Mouse (Mus musculus) ES-Bruce4 (cell line): Measurements from ENCODE around the gene Lhfpl3. TPM values are rescaled to one million over a fixed set of nuclear protein-coding genes. Genes with fewer than 3 reads are reported as not detected.
"Not testable (repeated sequence)": the region's sequence is repeated elsewhere in the genome, so short reads cannot be mapped to it uniquely, and the experiment has no call there.

Source experiments
- H3K27ac ChIP-seq: 2 replicates; pipeline ENCODE4 v1.5.1; 2012; ENCODE audit warnings: low read length, inconsistent platforms; ENCODE audit not compliant: insufficient read depth
- H3K27me3 ChIP-seq: 2 replicates; pipeline ENCODE4 v1.6.1; 2012; ENCODE audit warnings: mild to moderate bottlenecking, low read length, inconsistent platforms; ENCODE audit not compliant: control insufficient read depth, poor library complexity, insufficient read depth, severe bottlenecking
- H3K36me3 ChIP-seq: 2 replicates; pipeline ENCODE4 v1.6.1; 2012; ENCODE audit warnings: inconsistent platforms, mild to moderate bottlenecking, low read length, moderate library complexity; ENCODE audit not compliant: control insufficient read depth, poor library complexity, insufficient read depth, severe bottlenecking
- H3K4me1 ChIP-seq: one replicate; pipeline ENCODE4 v1.8.1; 2011; ENCODE audit warnings: low read length; ENCODE audit not compliant: control insufficient read depth, insufficient read depth
- H3K4me3 ChIP-seq: 2 replicates; pipeline ENCODE4 v1.5.1; 2011; ENCODE audit warnings: low read depth, mild to moderate bottlenecking, low read length
- H3K9ac ChIP-seq: 2 replicates; pipeline ENCODE4 v1.6.1; 2012; ENCODE audit warnings: low read depth, mild to moderate bottlenecking, inconsistent platforms; ENCODE audit not compliant: poor library complexity, severe bottlenecking
- H3K9me3 ChIP-seq: replicated peaks from 2 replicates; pipeline ENCODE4 v1.6.1; 2012; ENCODE audit warnings: mild to moderate bottlenecking, low read length, inconsistent platforms; ENCODE audit not compliant: control insufficient read depth, poor library complexity, insufficient read depth, severe bottlenecking
- CTCF ChIP-seq: IDR thresholded peaks from one replicate; pipeline ENCODE4 v1.8.1; 2011; ENCODE audit warnings: low read depth, low read length
- EP300 ChIP-seq: IDR thresholded peaks from 2 replicates; pipeline ENCODE4 v1.6.1; 2011; ENCODE audit warnings: low read depth, low read length; ENCODE audit not compliant: insufficient read depth
- POLR2A ChIP-seq: IDR thresholded peaks from one replicate; pipeline ENCODE4 v1.8.1; 2011; ENCODE audit warnings: low read length; ENCODE audit not compliant: insufficient read depth
- polyA plus RNA-seq: library from polyadenylated mRNA; stranded (reverse); fragments of >200 nt; gene quantifications from 2 replicates; pipeline ENCODE4 v1.2.4, GENCODE M21; 2011; ENCODE audit warnings: low read depth; ENCODE audit not compliant: missing spikeins, insufficient read depth, insufficient read length

The Lhfpl3 gene
- polyA plus RNA-seq = not detected in 2 replicates

- H3K4me1 ChIP-seq = no peaks in the 10 kb centered on the region
- H3K27me3 ChIP-seq = peaks cover 12% of the 10 kb centered on the region
- no peak within 1 kb of the TSS for H3K27ac ChIP-seq
- peak within 1 kb of the TSS; percentile 78 for H3K4me3 ChIP-seq
- H3K9ac ChIP-seq = no peak within 1 kb of the TSS
- TF ChIP-seq POLR2A (no peak), EP300 (no peak), CTCF (no peak)
- H3K9me3 ChIP-seq = no peaks in the 10 kb centered on the region
- no peaks in the 10 kb centered on the region for H3K36me3 ChIP-seq
Observed at GRCm38 (mm10) chr5:22745885-22746532, at the start of gene Lhfpl3. Lhfpl3 (plus strand) TSS chr5:22746059.

GRCm38 (mm10) chr5:22706271-22706670 lies 39.6 kb upstream of the Lhfpl3 start:
- H3K9me3 ChIP-seq, H3K9ac ChIP-seq, H3K4me3 ChIP-seq, H3K4me1 ChIP-seq, H3K36me3 ChIP-seq, H3K27me3 ChIP-seq: not testable (repeated sequence)
- H3K27ac ChIP-seq = peak overlapping the region; percentile 28; the same call in 1 of the 2 replicates

- H3K4me3 ChIP-seq = peak overlapping the region; percentile 78
- H3K9me3 ChIP-seq = no peaks in the 10 kb centered on the region
- H3K4me1 ChIP-seq = no peaks in the 10 kb centered on the region
- no peak overlapping the region for H3K27ac ChIP-seq
- H3K36me3 ChIP-seq = no peaks in the 10 kb centered on the region
- no peak for TF ChIP-seq CTCF
- H3K27me3 ChIP-seq = peaks cover 12% of the 10 kb centered on the region
- H3K9ac ChIP-seq = no peak overlapping the region
Observed at GRCm38 (mm10) chr5:22745529-22745884, 352 bp upstream of the Lhfpl3 start.

DNA sequence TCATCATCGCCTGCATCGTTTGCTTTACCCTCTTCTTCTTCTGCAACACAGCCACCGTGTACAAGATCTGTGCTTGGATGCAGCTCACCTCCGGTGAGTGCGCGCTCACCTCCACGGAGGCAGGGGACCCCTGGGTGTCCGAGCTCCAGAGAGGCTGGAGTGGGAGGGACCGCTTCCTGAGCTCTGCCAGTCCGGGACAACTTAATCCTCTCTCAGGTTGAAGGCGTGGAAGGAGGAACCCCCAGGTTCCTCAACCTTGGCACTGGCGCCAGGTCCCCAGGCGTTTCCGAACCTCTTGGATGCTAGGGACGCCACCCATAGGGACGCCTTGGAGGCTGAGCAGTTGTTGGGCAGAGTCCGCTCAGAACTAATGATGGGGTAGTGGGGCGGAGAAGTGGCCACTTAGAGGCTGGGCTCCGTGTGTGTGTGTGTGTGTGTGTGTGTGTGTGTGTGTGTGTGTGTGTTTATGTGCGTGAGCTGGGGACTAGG lies 718 bp downstream of the Lhfpl3 start:
- Histone ChIP-seq H3K9ac (no peak overlapping the region), H3K4me1 (no peaks in the 10 kb centered on the region), H3K27ac (no peak overlapping the region), H3K27me3 (peaks cover 12% of the 10 kb centered on the region), H3K36me3 (no peaks in the 10 kb centered on the region), H3K9me3 (no peaks in the 10 kb centered on the region), H3K4me3 (peak overlapping the region; percentile 78)
- TF ChIP-seq EP300 (no peak), CTCF (no peak)

- Histone ChIP-seq H3K4me1 (no peaks in the 10 kb centered on the region), H3K27ac (no peak overlapping the region), H3K36me3 (no peaks in the 10 kb centered on the region), H3K27me3 (peaks cover 12% of the 10 kb centered on the region), H3K9ac (no peak overlapping the region), H3K4me3 (no peak overlapping the region), H3K9me3 (no peaks in the 10 kb centered on the region)
- no peak for TF ChIP-seq EP300
- no peak for TF ChIP-seq POLR2A
- no peak for TF ChIP-seq CTCF
Observed at GRCm38 (mm10) chr5:22747305-22747704, 1.4 kb downstream of the Lhfpl3 start.

DNA sequence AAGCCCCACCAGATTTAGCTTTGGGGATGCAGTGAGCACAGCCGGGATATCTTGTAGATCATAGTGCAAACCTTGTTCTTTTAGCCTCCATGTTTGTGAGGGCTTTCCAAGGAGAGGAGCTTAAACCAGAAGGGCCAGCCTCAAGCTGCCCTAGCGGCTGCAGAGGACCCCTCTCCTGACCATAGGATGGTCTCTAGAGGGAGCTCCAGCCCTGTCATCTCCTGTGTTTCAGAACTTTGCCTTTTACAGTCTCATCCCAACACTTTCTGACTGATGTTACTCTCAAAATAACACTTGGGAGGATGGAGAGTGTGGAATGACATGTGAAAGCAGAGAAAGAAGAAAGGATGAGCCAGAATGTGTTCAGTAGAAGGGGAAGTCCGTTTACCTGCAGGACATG lies 11.4 kb downstream of the Lhfpl3 start:
- Histone ChIP-seq H3K4me1 (no peaks in the 10 kb centered on the region), H3K27me3 (no peaks in the 10 kb centered on the region; the same call in 1 of the 2 replicates), H3K9ac (no peak overlapping the region), H3K4me3 (no peak overlapping the region), H3K36me3 (no peaks in the 10 kb centered on the region), H3K27ac (no peak overlapping the region), H3K9me3 (no peaks in the 10 kb centered on the region)
- TF ChIP-seq EP300 (no peak), POLR2A (no peak), CTCF (no peak)

DNA sequence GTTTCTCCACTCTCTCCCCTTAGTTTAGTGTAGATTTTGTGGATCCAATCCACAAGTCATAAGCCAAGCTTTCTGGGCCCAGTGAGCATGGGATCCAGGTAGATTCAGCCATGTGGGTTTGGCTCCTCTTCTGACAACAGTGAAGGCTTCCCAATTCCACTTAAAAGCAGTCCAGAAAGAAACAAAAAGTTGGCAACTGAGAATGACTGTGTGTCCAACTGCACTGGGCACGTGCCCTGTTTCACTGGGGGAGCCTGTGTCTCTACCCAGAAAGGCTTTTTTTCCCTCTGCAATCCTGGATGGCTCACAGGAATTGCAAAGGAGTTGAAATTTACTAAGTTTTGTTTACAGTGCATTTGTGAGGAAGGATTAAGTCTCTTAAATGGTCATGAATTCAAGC lies 24.9 kb downstream of the Lhfpl3 start:
- Histone ChIP-seq H3K27me3 (no peaks in the 10 kb centered on the region), H3K4me3 (no peak overlapping the region), H3K27ac (no peak overlapping the region), H3K4me1 (no peaks in the 10 kb centered on the region), H3K9me3 (no peaks in the 10 kb centered on the region), H3K36me3 (no peaks in the 10 kb centered on the region), H3K9ac (no peak overlapping the region)
- TF ChIP-seq POLR2A (no peak), CTCF (no peak), EP300 (no peak)
